Mouse (Mus musculus): ENCODE measurements around the gene Prkcz.

Gene Prkcz

DNA sequence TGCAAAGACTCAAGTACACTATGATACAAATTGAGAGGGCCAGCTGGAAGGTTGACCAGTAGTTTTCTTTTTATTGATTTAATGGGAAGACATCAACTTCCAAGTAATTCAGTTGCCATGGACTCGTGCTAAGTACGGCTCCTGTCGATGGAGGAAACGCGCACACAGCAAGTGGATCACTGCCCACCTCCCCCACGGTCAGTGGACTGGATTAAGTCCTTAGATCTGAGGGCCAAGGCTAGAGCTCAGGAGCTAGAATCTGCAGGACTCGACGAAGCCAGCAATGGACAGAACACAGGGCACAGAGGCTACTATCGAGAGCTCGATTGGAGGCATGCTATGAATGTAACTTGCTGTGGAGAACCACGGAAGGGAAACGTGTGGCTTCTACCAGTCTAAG lies 52.5 kb downstream of the Prkcz start:
- no peak for DNase-seq (ENCODE audit: low spot score)

- DNase-seq (ENCODE audit: low spot score): peak; percentile 84
Observed at GRCm38 (mm10) chr4:155308068-155308467, 53.1 kb downstream of the Prkcz start.

DNA sequence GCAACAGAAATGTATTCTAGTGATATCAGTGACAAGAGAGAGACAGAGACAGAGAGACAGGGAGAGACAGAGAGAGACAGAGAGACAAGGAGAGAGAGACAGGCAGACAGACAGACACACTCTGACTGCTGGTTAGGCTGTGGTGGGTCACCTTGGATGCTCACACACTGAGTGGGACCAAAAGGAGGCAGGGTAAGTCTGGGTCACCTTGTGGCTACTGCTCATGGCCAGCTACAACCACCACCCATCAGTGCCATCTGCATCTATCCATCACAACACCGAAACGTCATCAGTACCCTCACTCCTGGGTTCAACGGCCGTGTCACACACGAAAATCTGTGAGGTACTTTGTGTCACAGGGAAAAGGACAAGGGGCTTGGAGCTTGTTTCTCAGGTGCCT lies 53.6 kb downstream of the Prkcz start:
- no peak for DNase-seq (ENCODE audit: low spot score)

GRCm38 (mm10) chr4:155306356-155307242 lies 54.6 kb downstream of the Prkcz start:
- DNase-seq (ENCODE audit: low spot score): no peak

DNA sequence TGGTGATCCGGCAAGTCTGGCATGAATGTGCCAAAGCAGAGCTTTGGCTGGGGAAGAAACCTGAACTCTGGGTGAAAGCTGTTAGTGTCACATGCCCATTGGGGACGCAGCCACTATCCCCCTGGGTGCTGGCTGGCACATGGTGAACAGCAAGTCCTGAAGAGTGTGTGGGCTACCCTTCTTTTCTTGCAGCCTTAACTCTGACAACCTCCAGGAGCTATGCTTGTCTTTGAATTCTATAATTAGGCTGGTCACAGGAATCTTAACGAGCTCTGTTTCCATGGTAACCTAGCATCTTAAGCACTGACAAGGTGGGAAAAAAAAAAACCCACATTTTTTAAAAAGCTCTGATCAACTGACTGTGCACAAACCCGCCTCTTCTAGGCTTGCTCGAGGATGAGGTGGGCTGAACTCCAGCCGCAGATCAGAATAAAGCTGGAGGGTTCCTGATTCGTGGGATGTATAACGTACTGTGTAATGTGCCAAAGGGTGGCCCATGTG lies 55.6 kb downstream of the Prkcz start:
- no peak for DNase-seq (ENCODE audit: low spot score)

DNA sequence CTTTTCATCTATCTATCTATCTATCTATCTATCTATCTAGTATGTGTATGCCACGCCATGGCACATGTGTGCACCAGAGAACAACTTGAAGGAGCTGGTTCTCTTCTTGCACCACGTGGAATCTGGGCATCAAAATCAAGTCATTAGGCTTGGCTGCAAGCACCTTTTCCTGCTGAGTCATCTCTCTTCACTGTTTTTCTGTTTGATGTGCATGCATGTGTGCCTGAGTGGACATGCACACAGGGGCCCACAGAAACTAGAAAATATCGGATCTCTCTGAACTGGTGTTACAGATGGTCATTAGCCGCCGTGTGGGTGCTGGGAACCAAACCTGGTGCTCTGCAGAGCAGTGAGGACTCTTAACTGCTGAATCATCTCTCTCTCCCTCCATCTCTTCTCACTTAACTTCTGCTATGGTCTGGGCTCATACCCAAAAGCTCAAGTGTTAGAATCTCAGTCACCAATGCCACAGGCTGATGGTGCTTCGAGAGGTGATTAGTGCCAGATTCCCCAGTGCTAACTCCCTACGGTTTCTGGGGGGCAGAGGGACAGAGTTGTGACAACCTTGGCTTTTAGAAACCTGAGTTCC lies 56.6 kb downstream of the Prkcz start:
- DNase-seq (ENCODE audit: low spot score): no peak

DNA sequence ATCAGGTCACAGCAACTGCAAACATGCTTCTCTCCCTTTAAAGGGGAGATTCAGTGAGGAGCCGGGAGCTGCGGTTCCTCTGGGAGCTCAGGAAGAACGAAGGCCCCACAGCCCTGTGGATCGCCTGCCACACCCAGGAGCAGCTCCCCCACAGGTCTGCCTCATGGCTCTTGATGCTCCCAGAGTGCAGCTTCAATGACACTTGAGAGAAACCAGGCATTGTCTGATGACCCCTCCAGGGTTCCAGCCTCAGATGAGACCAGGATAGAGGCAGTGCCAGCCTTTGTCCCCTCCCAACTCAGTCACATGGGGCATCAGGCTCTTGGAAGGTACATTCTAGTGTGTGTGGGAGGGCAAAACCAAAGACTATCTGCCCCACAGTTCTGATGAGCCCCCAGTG lies 59.2 kb downstream of the Prkcz start:
- no peak for DNase-seq (ENCODE audit: low spot score)

- DNase-seq (ENCODE audit: low spot score): no peak
Observed at GRCm38 (mm10) chr4:155301098-155301447, 60.1 kb downstream of the Prkcz start.

- DNase-seq (ENCODE audit: low spot score): no peak
Observed at GRCm38 (mm10) chr4:155300421-155301097, 60.6 kb downstream of the Prkcz start.

- DNase-seq (ENCODE audit: low spot score): no peak
Observed at GRCm38 (mm10) chr4:155298826-155299225, 62.3 kb downstream of the Prkcz start.

- DNase-seq (ENCODE audit: low spot score): no peak
Observed at GRCm38 (mm10) chr4:155297057-155297456, 64.1 kb downstream of the Prkcz start.

- DNase-seq (ENCODE audit: low spot score): no peak
Observed at GRCm38 (mm10) chr4:155295996-155296395, 65.2 kb downstream of the Prkcz start.

- DNase-seq (ENCODE audit: low spot score): no peak
Observed at GRCm38 (mm10) chr4:155295026-155295590, 66.1 kb downstream of the Prkcz start.

DNA sequence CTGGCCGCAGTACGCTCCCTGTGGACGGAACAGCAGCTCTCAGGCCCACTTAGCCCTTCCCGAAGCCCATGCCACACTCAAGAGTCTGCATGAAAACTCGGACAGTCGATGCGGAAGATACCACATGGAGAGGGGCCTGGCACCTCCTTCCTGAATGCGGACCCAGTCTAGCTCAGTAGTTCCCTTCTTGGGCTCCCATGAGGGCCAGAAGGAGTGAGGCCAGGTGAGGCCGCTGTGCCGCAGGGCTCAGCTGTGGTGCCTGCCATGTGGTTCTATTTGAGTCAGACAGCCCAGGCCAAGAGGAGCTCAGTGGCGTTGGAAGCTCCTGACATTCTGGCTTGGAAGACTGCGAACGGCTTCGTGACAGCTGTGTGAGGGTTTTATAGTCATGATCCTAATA lies 66.8 kb downstream of the Prkcz start:
- no peak for DNase-seq (ENCODE audit: low spot score)

GRCm38 (mm10) chr4:155292863-155293262 lies 68.3 kb downstream of the Prkcz start:
- no peak for DNase-seq (ENCODE audit: low spot score)

GRCm38 (mm10) chr4:155290045-155290444 lies 71.1 kb downstream of the Prkcz start:
- DNase-seq (ENCODE audit: low spot score): no peak

DNA sequence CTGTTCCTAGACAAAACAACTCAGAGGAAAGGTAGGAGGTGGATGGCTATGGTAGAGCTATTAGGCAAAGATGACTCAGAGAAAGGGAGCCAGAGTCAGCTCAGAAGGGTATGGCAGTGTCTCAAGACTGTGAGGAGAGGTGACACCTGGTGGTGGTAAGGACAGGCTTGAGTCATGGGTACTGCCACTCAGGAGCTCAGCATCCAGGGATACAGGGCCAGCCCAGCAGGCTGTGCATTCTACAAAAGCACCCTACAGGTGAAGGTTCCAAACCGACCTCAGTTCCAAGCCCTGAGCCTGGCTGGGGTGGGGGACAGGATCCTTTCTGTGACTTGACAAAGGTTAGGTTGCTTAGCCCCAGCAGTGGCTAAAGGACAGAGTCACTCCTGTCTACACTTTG lies 72.6 kb downstream of the Prkcz start:
- no peak for DNase-seq (ENCODE audit: low spot score)

GRCm38 (mm10) chr4:155287713-155288112 lies 73.4 kb downstream of the Prkcz start:
- DNase-seq (ENCODE audit: low spot score): no peak

- no peak for DNase-seq (ENCODE audit: low spot score)
Observed at GRCm38 (mm10) chr4:155286090-155286489, 75.1 kb downstream of the Prkcz start.

GRCm38 (mm10) chr4:155284521-155285379 lies 76.4 kb downstream of the Prkcz start:
- no peak for DNase-seq (ENCODE audit: low spot score)

DNA sequence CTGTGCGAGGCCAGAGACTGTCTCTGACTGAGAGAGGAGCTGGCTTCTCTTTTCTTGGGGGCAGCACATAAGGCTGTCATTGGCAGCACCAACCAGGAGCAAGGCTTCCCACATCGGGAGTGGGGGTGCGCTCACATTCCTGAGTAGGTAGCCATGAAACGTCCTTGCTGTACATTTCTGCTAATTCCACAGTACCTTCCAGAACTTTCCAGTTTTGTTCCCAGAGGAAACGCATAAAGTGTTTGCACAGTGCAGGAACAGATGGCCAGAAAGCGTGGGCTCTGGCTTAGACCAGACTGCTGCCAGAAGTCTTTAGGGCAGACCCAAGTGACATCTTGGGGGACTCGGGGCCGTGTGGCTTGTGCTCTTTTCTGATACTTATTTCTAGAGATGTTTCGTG lies 77.6 kb downstream of the Prkcz start:
- DNase-seq (ENCODE audit: low spot score): no peak

All from urinary bladder, postnatal 25 days (tissue).